ENCODE assay signal across 7 mouse cellular contexts in genomic region chr13:20133602-20134394, GRCm38 (mm10). TPM values are rescaled to one million over a fixed set of nuclear protein-coding genes. Genes with fewer than 3 reads are reported as not detected.
A peak's percentile ranks its signal among the peaks of the same experiment; 100 is the strongest.
DNase-seq lines count a peak whose midpoint lies in the region; ATAC-seq and TF ChIP-seq lines count a peak whose summit lies in the region.

No protein-coding gene starts in this region.

- no peak overlapping the region for H3K4me3 ChIP-seq in neural tube, embryonic 12.5 days
- H3K4me3 ChIP-seq in forebrain, postnatal 0 days (ENCODE audit: low read depth, low read length): no peak overlapping the region
- no peak overlapping the region for H3K4me3 ChIP-seq in hindbrain, embryonic 13.5 days
- no peak overlapping the region for H3K4me3 ChIP-seq in lung, postnatal 0 days (ENCODE audit: low read depth, low read length)
- H3K4me3 ChIP-seq in left cerebral cortex, adult 2 months: no peak overlapping the region

- no peaks in the 10 kb centered on the region for H3K27me3 ChIP-seq in neural tube, embryonic 12.5 days (replicated peaks)
- H3K27me3 ChIP-seq in forebrain, postnatal 0 days (ENCODE audit: insufficient read depth, low read length): peaks cover 3% of the 10 kb centered on the region; the same call in 1 of the 2 replicates
- no peaks in the 10 kb centered on the region for H3K27me3 ChIP-seq in hindbrain, embryonic 13.5 days
- H3K27me3 ChIP-seq in lung, postnatal 0 days (replicated peaks; ENCODE audit: insufficient read depth, low read length): no peaks in the 10 kb centered on the region

- intact Hi-C loops in left cerebral cortex, adult 2 months (cut with DNase I): no loop called here

- no peak overlapping the region for H3K9ac ChIP-seq in neural tube, embryonic 12.5 days
- H3K9ac ChIP-seq in forebrain, postnatal 0 days: no peak overlapping the region
- H3K9ac ChIP-seq in hindbrain, embryonic 13.5 days: no peak overlapping the region
- no peak overlapping the region for H3K9ac ChIP-seq in lung, postnatal 0 days (replicated peaks; ENCODE audit: low read depth)

- ATAC-seq in neural tube, embryonic 12.5 days (ENCODE audit: low FRiP score, low read depth): peak; percentile 72
- ATAC-seq in forebrain, postnatal 0 days: peak; percentile 50
- ATAC-seq in hindbrain, embryonic 13.5 days (ENCODE audit: low FRiP score): peak; percentile 33; the same call in 1 of the 2 replicates
- peak; percentile 85 for ATAC-seq in lung, postnatal 0 days

- H3K4me1 ChIP-seq in neural tube, embryonic 12.5 days: peaks cover 26% of the 10 kb centered on the region
- no peaks in the 10 kb centered on the region for H3K4me1 ChIP-seq in forebrain, postnatal 0 days (ENCODE audit: insufficient read depth)
- peaks cover 16% of the 10 kb centered on the region for H3K4me1 ChIP-seq in hindbrain, embryonic 13.5 days (replicated peaks)
- H3K4me1 ChIP-seq in lung, postnatal 0 days (ENCODE audit: insufficient read depth, low read depth, low read length): peaks cover 22% of the 10 kb centered on the region

- H3K9me3 ChIP-seq in neural tube, embryonic 12.5 days: no peaks in the 10 kb centered on the region
- no peaks in the 10 kb centered on the region for H3K9me3 ChIP-seq in forebrain, postnatal 0 days (ENCODE audit: low read length)
- H3K9me3 ChIP-seq in hindbrain, embryonic 13.5 days: no peaks in the 10 kb centered on the region
- H3K9me3 ChIP-seq in lung, postnatal 0 days (ENCODE audit: low read length): no peaks in the 10 kb centered on the region

- no peak overlapping the region for H3K27ac ChIP-seq in neural tube, embryonic 12.5 days
- no peak overlapping the region for H3K27ac ChIP-seq in forebrain, postnatal 0 days (ENCODE audit: low read depth, low read length)
- H3K27ac ChIP-seq in hindbrain, embryonic 13.5 days: no peak overlapping the region
- H3K27ac ChIP-seq in lung, postnatal 0 days (ENCODE audit: low read length): peak overlapping the region; percentile 68
- H3K27ac ChIP-seq in left cerebral cortex, adult 2 months: no peak overlapping the region

- no peaks in the 10 kb centered on the region for H3K36me3 ChIP-seq in neural tube, embryonic 12.5 days
- no peaks in the 10 kb centered on the region for H3K36me3 ChIP-seq in forebrain, postnatal 0 days (ENCODE audit: insufficient read depth)
- H3K36me3 ChIP-seq in hindbrain, embryonic 13.5 days: no peaks in the 10 kb centered on the region
- no peaks in the 10 kb centered on the region for H3K36me3 ChIP-seq in lung, postnatal 0 days (ENCODE audit: insufficient read depth, low read length)

- no peak for DNase-seq in neural tube, embryonic 10.5 days (ENCODE audit: extremely low spot score, low spot score)
- no peak for DNase-seq in forebrain, postnatal 0 days
- DNase-seq in lung, postnatal 0 days (ENCODE audit: low spot score): peak; percentile 82
- no peak for DNase-seq in urinary bladder, postnatal 4 days (ENCODE audit: low spot score in 2 of 2)
- DNase-seq in left cerebral cortex, adult 2 months (ENCODE audit: extremely low spot score in 1 of 2, low spot score in 2 of 2): no peak

- no peak; the same call in 1 of the 2 replicates for TF ChIP-seq EP300 in lung, postnatal 0 days (IDR thresholded peaks at IDR 0.05)

- WGBS in neural tube, embryonic 12.5 days: 21% methylated on average over 6 of the region's 6 CpGs
- 47% methylated on average over 6 of the region's 6 CpGs for WGBS in forebrain, postnatal 0 days
- WGBS in hindbrain, embryonic 13.5 days: 41% methylated on average over 6 of the region's 6 CpGs
- WGBS in lung, postnatal 0 days: 27% methylated on average over 6 of the region's 6 CpGs

- no peak overlapping the region for H3K4me2 ChIP-seq in neural tube, embryonic 12.5 days (replicated peaks)
- no peak overlapping the region for H3K4me2 ChIP-seq in forebrain, postnatal 0 days (ENCODE audit: low read depth)
- no peak overlapping the region for H3K4me2 ChIP-seq in hindbrain, embryonic 13.5 days
- no peak overlapping the region for H3K4me2 ChIP-seq in lung, postnatal 0 days (replicated peaks; ENCODE audit: low read depth, low read length)

- TF ChIP-seq CTCF in forebrain, postnatal 0 days (IDR thresholded peaks at IDR 0.05; ENCODE audit: low read depth): no peak
- TF ChIP-seq CTCF in lung, postnatal 0 days (IDR thresholded peaks at IDR 0.05): no peak; the same call in 1 of the 2 replicates
- TF ChIP-seq CTCF in left cerebral cortex, adult 2 months (IDR thresholded peaks at IDR 0.05): no peak

RNA-seq across cellular contexts. Expression of gene Elmo1, which starts 43.4 kb away (rescaled TPM):
- polyA plus RNA-seq in neural tube, embryonic 12.5 days (2016; fragmentation: Nextera tagmentation; extraction: Ambion mirVana): 36.1 and 39.5 TPM in 2 replicates
- total RNA-seq in forebrain, postnatal 0 days (2014; rRNA removed): 25.8 and 30.9 TPM in 2 replicates
- polyA plus RNA-seq in forebrain, postnatal 0 days (2015; fragmentation: Nextera tagmentation; extraction: Ambion mirVana): 25.5 and 33.5 TPM in 2 replicates
- polyA plus RNA-seq in hindbrain, embryonic 13.5 days (2015; fragmentation: Nextera tagmentation; extraction: Ambion mirVana): 45.8 and 45.9 TPM in 2 replicates
- 20.8 and 21.9 TPM in 2 replicates for polyA plus RNA-seq in lung, postnatal 0 days (2015; fragmentation: Nextera tagmentation; extraction: Ambion mirVana)
- 10 to 100 TPM; 62.8 to 79.1 TPM for total RNA-seq in left cerebral cortex, adult 2 months (2021)

Comparison
In these comparisons a context has a peak if more than half of its experiments do, and no peak if none do; other contexts are left out.
1. ATAC-seq: peak in every context shown above with its lines; median percentile 85 in lung, postnatal 0 days; 72 in neural tube, embryonic 12.5 days; 50 in forebrain, postnatal 0 days; 33 in hindbrain, embryonic 13.5 days.